Mouse (Mus musculus): ENCODE measurements around the gene Abhd11. TPM values are rescaled to one million over a fixed set of nuclear protein-coding genes. Genes with fewer than 3 reads are reported as not detected.
"Not testable (repeated sequence)": the region's sequence is repeated elsewhere in the genome, so short reads cannot be mapped to it uniquely, and the experiment has no call there.

Gene Abhd11
- polyA plus RNA-seq, 1 experiment, result not detected

- TF ChIP-seq POLR2A (IDR thresholded peaks at IDR 0.05; ENCODE audit: insufficient read depth, low read depth, low read length) (no peak), CTCF (IDR thresholded peaks at IDR 0.05; ENCODE audit: insufficient read depth, low read depth, low read length) (no peak)
- 95% methylated on average over 5 of the region's 5 CpGs for whole genome bisulfite sequencing
- no peak overlapping the region for H3K4me3 ChIP-seq (ENCODE audit: insufficient read depth, low read depth, low read length)
- peaks cover 7% of the 10 kb centered on the region for H3K4me1 ChIP-seq (ENCODE audit: control insufficient read depth, insufficient read depth, low read length)
- no peak overlapping the region for H3K27ac ChIP-seq (ENCODE audit: insufficient read depth, low read depth, low read length)
These were observed 39.6 kb downstream of the Abhd11 start for GRCm38 (mm10) chr5:135048539-135048938.

DNA sequence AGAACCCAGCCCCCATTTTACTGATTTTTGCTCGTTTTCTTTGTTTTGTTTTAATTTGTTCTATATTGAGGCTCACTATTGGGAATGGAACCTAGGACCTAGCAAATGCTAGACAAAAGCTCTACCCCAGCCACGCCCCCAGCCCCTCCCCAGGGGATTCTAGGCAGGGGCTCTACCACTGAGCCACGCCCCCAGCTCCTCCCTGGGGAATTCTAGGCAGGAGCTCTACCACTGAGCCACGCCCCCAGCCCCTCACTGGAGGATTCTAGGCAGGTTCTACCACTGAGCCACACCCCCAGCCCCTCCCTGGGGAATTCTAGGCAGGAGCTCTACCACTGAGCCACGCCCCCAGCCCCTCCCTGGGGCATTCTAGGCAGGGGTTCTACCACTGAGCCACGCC lies 40.3 kb downstream of the Abhd11 start:
- 80% methylated on average over 6 of the region's 6 CpGs for WGBS
- not testable (repeated sequence) for H3K27ac ChIP-seq (ENCODE audit: insufficient read depth, low read depth, low read length); H3K4me1 ChIP-seq (ENCODE audit: control insufficient read depth, insufficient read depth, low read length); H3K4me3 ChIP-seq (ENCODE audit: insufficient read depth, low read depth, low read length)

DNA sequence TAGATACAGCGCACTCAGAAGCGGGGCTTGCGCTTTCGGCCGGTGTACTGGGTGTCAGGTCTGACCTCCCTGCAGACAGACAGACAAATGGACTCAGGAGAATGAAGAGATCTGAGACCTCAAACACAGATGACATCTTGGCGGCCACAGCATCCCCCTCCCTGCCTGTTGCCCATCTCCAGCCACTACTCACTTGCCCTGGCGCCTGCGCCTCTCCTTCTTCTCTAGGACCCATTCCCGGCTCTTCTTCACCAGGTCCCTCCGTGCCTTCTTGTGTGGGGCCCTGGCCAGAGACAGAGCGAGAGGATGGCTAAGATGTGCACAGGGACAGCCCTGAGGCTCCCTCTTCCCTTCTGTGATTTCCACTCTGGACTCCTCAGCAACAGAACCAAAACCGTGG lies 44.4 kb downstream of the Abhd11 start:
- Histone ChIP-seq H3K4me3 (ENCODE audit: insufficient read depth, low read depth, low read length) (no peak overlapping the region), H3K4me1 (ENCODE audit: control insufficient read depth, insufficient read depth, low read length) (no peaks in the 10 kb centered on the region), H3K27ac (ENCODE audit: insufficient read depth, low read depth, low read length) (no peak overlapping the region)
- 91% methylated on average over 12 of the region's 12 CpGs for WGBS
- no peak for TF ChIP-seq POLR2A (IDR thresholded peaks at IDR 0.05; ENCODE audit: insufficient read depth, low read depth, low read length)
- TF ChIP-seq CTCF (IDR thresholded peaks at IDR 0.05; ENCODE audit: insufficient read depth, low read depth, low read length), result no peak

Other genes starting within 250 kb of the Abhd11 start
- not detected in 2 replicates for gene Tmem270, start 102.4 kb upstream of the Abhd11 start, polyA plus RNA-seq (2012; ENCODE audit: insufficient read depth, insufficient read length, low replicate concordance, missing spikeins)
- not detected in 2 replicates for gene Cldn13, start 93.6 kb upstream of the Abhd11 start, polyA plus RNA-seq (2012; ENCODE audit: insufficient read depth, insufficient read length, low replicate concordance, missing spikeins)
- not detected in 2 replicates for gene Mettl27, start 76.8 kb upstream of the Abhd11 start, polyA plus RNA-seq (2012; ENCODE audit: insufficient read depth, insufficient read length, low replicate concordance, missing spikeins)
- gene Cldn4, start 62.2 kb upstream of the Abhd11 start, polyA plus RNA-seq (2012; ENCODE audit: insufficient read depth, insufficient read length, low replicate concordance, missing spikeins), result not detected in 2 replicates
- gene Cldn3, start 22.9 kb upstream of the Abhd11 start, polyA plus RNA-seq (2012; ENCODE audit: insufficient read depth, insufficient read length, low replicate concordance, missing spikeins), result not detected in 2 replicates
- not detected in 2 replicates for gene Stx1a, start 14.3 kb downstream of the Abhd11 start, polyA plus RNA-seq (2012; ENCODE audit: insufficient read depth, insufficient read length, low replicate concordance, missing spikeins)
- gene Dnajc30, start 55.0 kb downstream of the Abhd11 start, polyA plus RNA-seq (2012; ENCODE audit: insufficient read depth, insufficient read length, low replicate concordance, missing spikeins), result not detected in 2 replicates
- not detected in 2 replicates for gene Bud23, start 55.8 kb downstream of the Abhd11 start, polyA plus RNA-seq (2012; ENCODE audit: insufficient read depth, insufficient read length, low replicate concordance, missing spikeins)
- gene Vps37d, start 69.1 kb downstream of the Abhd11 start, polyA plus RNA-seq (2012; ENCODE audit: insufficient read depth, insufficient read length, low replicate concordance, missing spikeins), result not detected in 2 replicates
- gene Mlxipl, start 80.7 kb downstream of the Abhd11 start, polyA plus RNA-seq (2012; ENCODE audit: insufficient read depth, insufficient read length, low replicate concordance, missing spikeins), result not detected in 2 replicates
- gene Tbl2, start 140.5 kb downstream of the Abhd11 start, polyA plus RNA-seq (2012; ENCODE audit: insufficient read depth, insufficient read length, low replicate concordance, missing spikeins), result not detected in 2 replicates
- gene Bcl7b, start 159.1 kb downstream of the Abhd11 start, polyA plus RNA-seq (2012; ENCODE audit: insufficient read depth, insufficient read length, low replicate concordance, missing spikeins), result not detected in 2 replicates
- gene Baz1b, start 178.1 kb downstream of the Abhd11 start, polyA plus RNA-seq (2012; ENCODE audit: insufficient read depth, insufficient read length, low replicate concordance, missing spikeins), result 147 TPM in 1 of 2 replicates, not detected in the other
- gene Fzd9, start 242.1 kb downstream of the Abhd11 start, polyA plus RNA-seq (2012; ENCODE audit: insufficient read depth, insufficient read length, low replicate concordance, missing spikeins), result not detected in 2 replicates

Measured in olfactory bulb, adult 2 months (tissue).